Mouse (Mus musculus) limb, embryonic 10.5 days (tissue): Measurements from ENCODE around the gene Mdm4. TPM values are rescaled to one million over a fixed set of nuclear protein-coding genes. Genes with fewer than 3 reads are reported as not detected.

Experiments
- DNase-seq: peaks from one replicate; pipeline ENCODE4 v3.0.0-alpha.2; 2017; ENCODE audit warnings: low spot score
- H3K27ac ChIP-seq: fragments of 300-500 bp; sonication (generic); 2 replicates; pipeline ENCODE4 v1.5.1; 2016; ENCODE audit warnings: mild to moderate bottlenecking
- H3K27me3 ChIP-seq: fragments of 300-500 bp; sonication (generic); 2 replicates; pipeline ENCODE4 v1.6.1; 2016; ENCODE audit warnings: low read depth, mild to moderate bottlenecking; ENCODE audit not compliant: poor library complexity, severe bottlenecking
- H3K36me3 ChIP-seq: fragments of 300-500 bp; sonication (generic); 2 replicates; pipeline ENCODE4 v1.6.1; 2016; ENCODE audit warnings: mild to moderate bottlenecking, moderate library complexity
- H3K4me1 ChIP-seq: fragments of 300-500 bp; sonication (generic); 2 replicates; pipeline ENCODE4 v1.6.1; 2016
- H3K4me3 ChIP-seq: fragments of 300-500 bp; sonication (generic); 2 replicates; pipeline ENCODE4 v1.5.1; 2016; ENCODE audit warnings: mild to moderate bottlenecking, moderate library complexity
- H3K9me3 ChIP-seq: fragments of 300-500 bp; sonication (generic); replicated peaks from 2 replicates; pipeline ENCODE4 v1.6.1; 2016; ENCODE audit warnings: mild to moderate bottlenecking
- WGBS: fragments of 180-500 bp; shearing (Covaris S2); methylation state at CpG from one replicate; pipeline ENCODE4 v1.1.7; 2016; 5-methylcytosine and 5-hydroxymethylcytosine counted together
- polyA plus RNA-seq: library from polyadenylated mRNA; unstranded; fragments of >200 nt; fragmentation: Nextera tagmentation; extraction: Ambion mirVana; gene quantifications from 2 replicates; pipeline ENCODE4 v1.2.1, GENCODE M21; 2016

Mdm4 gene
- polyA plus RNA-seq, 1 experiment from 2014 or later = 43.4 TPM

- Histone ChIP-seq H3K4me3 (no peak overlapping the region), H3K27ac (no peak overlapping the region), H3K27me3 (peaks cover 74% of the 10 kb centered on the region), H3K36me3 (no peaks in the 10 kb centered on the region), H3K9me3 (no peaks in the 10 kb centered on the region), H3K4me1 (peaks cover 30% of the 10 kb centered on the region)
- no peak for DNase-seq
- 61% methylated on average over 7 of the region's 7 CpGs for WGBS
Measured at GRCm38 (mm10) chr1:132947811-132948210, 82.5 kb downstream of the Mdm4 start.

GRCm38 (mm10) chr1:132945826-132946225 is 84.5 kb downstream of the Mdm4 start:
- Histone ChIP-seq H3K4me1 (peaks cover 24% of the 10 kb centered on the region), H3K36me3 (no peaks in the 10 kb centered on the region), H3K27me3 (peaks cover 78% of the 10 kb centered on the region), H3K9me3 (no peaks in the 10 kb centered on the region), H3K4me3 (no peak overlapping the region), H3K27ac (no peak overlapping the region)
- DNase-seq = peak; percentile 58
- 33% methylated on average over 8 of the region's 8 CpGs for WGBS

GRCm38 (mm10) chr1:132938975-132939374 is 91.4 kb downstream of the Mdm4 start:
- Histone ChIP-seq H3K4me1 (peaks cover 27% of the 10 kb centered on the region), H3K4me3 (no peak overlapping the region), H3K27ac (peak overlapping the region; percentile 57; the same call in 1 of the 2 replicates), H3K36me3 (no peaks in the 10 kb centered on the region), H3K27me3 (peaks cover 58% of the 10 kb centered on the region), H3K9me3 (no peaks in the 10 kb centered on the region)
- no peak for DNase-seq
- WGBS = 75% methylated on average over 8 of the region's 8 CpGs

- H3K9me3 ChIP-seq = no peaks in the 10 kb centered on the region
- no peak for DNase-seq
- H3K27me3 ChIP-seq = peaks cover 53% of the 10 kb centered on the region; the same call in 1 of the 2 replicates
- H3K4me1 ChIP-seq = peaks cover 27% of the 10 kb centered on the region
- H3K27ac ChIP-seq = no peak overlapping the region
- H3K4me3 ChIP-seq = no peak overlapping the region
- 87% methylated on average over 26 of the region's 26 CpGs for WGBS
- H3K36me3 ChIP-seq = no peaks in the 10 kb centered on the region
Measured at GRCm38 (mm10) chr1:132937296-132938030, 92.9 kb downstream of the Mdm4 start.

- H3K27ac ChIP-seq = peak overlapping the region; percentile 22; the same call in 1 of the 2 replicates
- DNase-seq = peak; percentile 59
- peaks cover 41% of the 10 kb centered on the region for H3K27me3 ChIP-seq
- WGBS = 33% methylated on average over 7 of the region's 7 CpGs
- no peaks in the 10 kb centered on the region for H3K9me3 ChIP-seq
- H3K4me1 ChIP-seq = peaks cover 24% of the 10 kb centered on the region
- no peaks in the 10 kb centered on the region for H3K36me3 ChIP-seq
- no peak overlapping the region for H3K4me3 ChIP-seq
Measured at GRCm38 (mm10) chr1:132934856-132935255, 95.5 kb downstream of the Mdm4 start.

- Histone ChIP-seq H3K4me1 (peaks cover 22% of the 10 kb centered on the region), H3K36me3 (no peaks in the 10 kb centered on the region), H3K9me3 (no peaks in the 10 kb centered on the region), H3K27ac (no peak overlapping the region), H3K27me3 (peaks cover 55% of the 10 kb centered on the region), H3K4me3 (no peak overlapping the region)
- DNase-seq = no peak
- WGBS = 82% methylated on average over 2 of the region's 2 CpGs
Measured at GRCm38 (mm10) chr1:132932421-132932820, 97.9 kb downstream of the Mdm4 start.

- Histone ChIP-seq H3K27ac (no peak overlapping the region), H3K27me3 (peaks cover 50% of the 10 kb centered on the region), H3K4me3 (no peak overlapping the region), H3K9me3 (no peaks in the 10 kb centered on the region), H3K4me1 (peaks cover 22% of the 10 kb centered on the region), H3K36me3 (no peaks in the 10 kb centered on the region)
- 66% methylated on average over 4 of the region's 4 CpGs for WGBS
- no peak for DNase-seq
Measured at GRCm38 (mm10) chr1:132930291-132930690, 100.1 kb downstream of the Mdm4 start.

- H3K4me3 ChIP-seq = no peak overlapping the region
- H3K9me3 ChIP-seq = no peaks in the 10 kb centered on the region
- 62% methylated on average over 3 of the region's 3 CpGs for WGBS
- peaks cover 42% of the 10 kb centered on the region for H3K27me3 ChIP-seq
- DNase-seq = no peak
- no peaks in the 10 kb centered on the region for H3K36me3 ChIP-seq
- H3K27ac ChIP-seq = no peak overlapping the region
- peaks cover 16% of the 10 kb centered on the region for H3K4me1 ChIP-seq
Measured at GRCm38 (mm10) chr1:132928907-132929250, 101.5 kb downstream of the Mdm4 start.

GRCm38 (mm10) chr1:132928032-132928906 is 102.1 kb downstream of the Mdm4 start:
- Histone ChIP-seq H3K27me3 (peaks cover 36% of the 10 kb centered on the region), H3K36me3 (no peaks in the 10 kb centered on the region), H3K4me1 (peaks cover 16% of the 10 kb centered on the region), H3K9me3 (no peaks in the 10 kb centered on the region), H3K27ac (no peak overlapping the region), H3K4me3 (no peak overlapping the region)
- DNase-seq = no peak
- WGBS = 37% methylated on average over 19 of the region's 19 CpGs

- no peaks in the 10 kb centered on the region for H3K9me3 ChIP-seq
- H3K36me3 ChIP-seq = no peaks in the 10 kb centered on the region
- 84% methylated on average over 7 of the region's 7 CpGs for WGBS
- DNase-seq = no peak
- peaks cover 24% of the 10 kb centered on the region for H3K4me1 ChIP-seq
- no peak overlapping the region for H3K27ac ChIP-seq
- H3K27me3 ChIP-seq = peaks cover 55% of the 10 kb centered on the region
- no peak overlapping the region for H3K4me3 ChIP-seq
Measured at GRCm38 (mm10) chr1:132925270-132925669, 105.1 kb downstream of the Mdm4 start.

GRCm38 (mm10) chr1:132922257-132922656 is 108.1 kb downstream of the Mdm4 start:
- no peak for DNase-seq
- Histone ChIP-seq H3K27me3 (peaks cover 61% of the 10 kb centered on the region), H3K27ac (no peak overlapping the region), H3K36me3 (no peaks in the 10 kb centered on the region), H3K4me3 (no peak overlapping the region), H3K4me1 (peaks cover 24% of the 10 kb centered on the region), H3K9me3 (no peaks in the 10 kb centered on the region)
- 94% methylated on average over 9 of the region's 9 CpGs for WGBS

- Histone ChIP-seq H3K27ac (no peak overlapping the region), H3K4me1 (peaks cover 25% of the 10 kb centered on the region), H3K36me3 (no peaks in the 10 kb centered on the region), H3K9me3 (no peaks in the 10 kb centered on the region), H3K4me3 (no peak overlapping the region), H3K27me3 (peaks cover 71% of the 10 kb centered on the region)
- peak; percentile 36 for DNase-seq
- WGBS = 11% methylated on average over 13 of the region's 13 CpGs
Measured at GRCm38 (mm10) chr1:132921071-132921470, 109.3 kb downstream of the Mdm4 start.

GRCm38 (mm10) chr1:132919258-132919657 is 111.1 kb downstream of the Mdm4 start:
- Histone ChIP-seq H3K36me3 (no peaks in the 10 kb centered on the region), H3K27me3 (peaks cover 89% of the 10 kb centered on the region)

More at GRCm38 (mm10) chr1:132919258-132919657, 111.1 kb downstream of the Mdm4 start:
- 83% methylated on average over 8 of the region's 8 CpGs for WGBS
- Histone ChIP-seq H3K4me3 (no peak overlapping the region), H3K9me3 (no peaks in the 10 kb centered on the region), H3K4me1 (peaks cover 25% of the 10 kb centered on the region), H3K27ac (no peak overlapping the region)
- DNase-seq = no peak
